Mouse (Mus musculus): ENCODE measurements around the gene Farsb. TPM values are rescaled to one million over a fixed set of nuclear protein-coding genes. Genes with fewer than 3 reads are reported as not detected.

Farsb gene
- polyA plus RNA-seq, 1 experiment = 25.9 TPM

GRCm38 (mm10) chr1:78507137-78507536 lies 18.4 kb upstream of the Farsb start:
- no peak for TF ChIP-seq GATA1 (IDR thresholded peaks at IDR 0.05; ENCODE audit: low read length)

- no peak for TF ChIP-seq GATA1 (IDR thresholded peaks at IDR 0.05; ENCODE audit: low read length)
These were observed 13.8 kb upstream of the Farsb start for GRCm38 (mm10) chr1:78502527-78502926.

GRCm38 (mm10) chr1:78501036-78501435 lies 12.3 kb upstream of the Farsb start:
- no peak for TF ChIP-seq GATA1 (IDR thresholded peaks at IDR 0.05; ENCODE audit: low read length)

GRCm38 (mm10) chr1:78490143-78490542 lies 1.4 kb upstream of the Farsb start:
- TF ChIP-seq GATA1 (IDR thresholded peaks at IDR 0.05; ENCODE audit: low read length) = no peak

- no peak for TF ChIP-seq GATA1 (IDR thresholded peaks at IDR 0.05; ENCODE audit: low read length)
These were observed 308 bp downstream of the Farsb start for GRCm38 (mm10) chr1:78488427-78488751.

GRCm38 (mm10) chr1:78484361-78484760 lies 4.3 kb downstream of the Farsb start:
- no peak for TF ChIP-seq GATA1 (IDR thresholded peaks at IDR 0.05; ENCODE audit: low read length)

GRCm38 (mm10) chr1:78483430-78483829 lies 5.3 kb downstream of the Farsb start:
- no peak for TF ChIP-seq GATA1 (IDR thresholded peaks at IDR 0.05; ENCODE audit: low read length)

GRCm38 (mm10) chr1:78472441-78472840 lies 16.3 kb downstream of the Farsb start:
- TF ChIP-seq GATA1 (IDR thresholded peaks at IDR 0.05; ENCODE audit: low read length) = no peak

- TF ChIP-seq GATA1 (IDR thresholded peaks at IDR 0.05; ENCODE audit: low read length) = no peak
These were observed 34.0 kb downstream of the Farsb start for GRCm38 (mm10) chr1:78454659-78455058.

- no peak for TF ChIP-seq GATA1 (IDR thresholded peaks at IDR 0.05; ENCODE audit: low read length)
These were observed 34.8 kb downstream of the Farsb start for GRCm38 (mm10) chr1:78453886-78454285.

GRCm38 (mm10) chr1:78452544-78452943 lies 36.2 kb downstream of the Farsb start:
- no peak for TF ChIP-seq GATA1 (IDR thresholded peaks at IDR 0.05; ENCODE audit: low read length)

- TF ChIP-seq GATA1 (IDR thresholded peaks at IDR 0.05; ENCODE audit: low read length) = no peak
These were observed 37.4 kb downstream of the Farsb start for GRCm38 (mm10) chr1:78451070-78451854.

- TF ChIP-seq GATA1 (IDR thresholded peaks at IDR 0.05; ENCODE audit: low read length) = no peak
These were observed 40.6 kb downstream of the Farsb start for GRCm38 (mm10) chr1:78448091-78448490.

GRCm38 (mm10) chr1:78446742-78447141 lies 42.0 kb downstream of the Farsb start:
- no peak for TF ChIP-seq GATA1 (IDR thresholded peaks at IDR 0.05; ENCODE audit: low read length)

- no peak for TF ChIP-seq GATA1 (IDR thresholded peaks at IDR 0.05; ENCODE audit: low read length)
These were observed 42.5 kb downstream of the Farsb start for GRCm38 (mm10) chr1:78446232-78446631.

GRCm38 (mm10) chr1:78443056-78443455 lies 45.6 kb downstream of the Farsb start:
- TF ChIP-seq GATA1 (IDR thresholded peaks at IDR 0.05; ENCODE audit: low read length) = no peak

- no peak for TF ChIP-seq GATA1 (IDR thresholded peaks at IDR 0.05; ENCODE audit: low read length)
These were observed 48.0 kb downstream of the Farsb start for GRCm38 (mm10) chr1:78440716-78441115.

- no peak for TF ChIP-seq GATA1 (IDR thresholded peaks at IDR 0.05; ENCODE audit: low read length)
These were observed 51.5 kb downstream of the Farsb start for GRCm38 (mm10) chr1:78437150-78437549.

Data from G1E-ER4 (cell line).